Mouse (Mus musculus): ENCODE measurements around the gene Sox8. TPM values are rescaled to one million over a fixed set of nuclear protein-coding genes. Genes with fewer than 3 reads are reported as not detected.
A peak's percentile ranks its signal among the peaks of the same experiment; 100 is the strongest.

Gene Sox8
- polyA plus RNA-seq, 1 experiment: not detected

DNA sequence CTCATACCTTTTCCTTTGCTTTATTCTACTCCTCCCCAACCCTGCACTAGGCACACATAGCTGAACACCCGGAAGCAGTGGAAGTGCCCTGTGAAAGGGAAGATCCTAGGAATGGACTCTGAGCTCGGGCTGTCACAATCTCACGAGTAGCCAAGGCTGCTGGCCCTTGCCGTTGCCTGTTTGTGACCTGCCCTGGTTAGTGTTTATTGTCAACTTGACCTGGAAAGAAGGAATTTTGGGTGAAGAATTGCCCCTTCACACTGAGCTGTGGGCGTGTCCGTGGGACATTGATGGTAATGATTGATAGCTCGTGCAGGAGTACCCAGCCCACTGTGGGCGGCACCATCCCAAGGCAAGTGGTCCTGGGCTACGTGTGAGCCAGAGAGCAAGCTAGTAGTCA, 14.2 kb upstream of the Sox8 start:
- H3K27ac ChIP-seq (ENCODE audit: insufficient read depth, low read depth, low read length): no peak overlapping the region
- H3K4me3 ChIP-seq (ENCODE audit: insufficient read depth, low read depth, low read length): no peak overlapping the region
- 96% methylated on average over 9 of the region's 9 CpGs for WGBS
- peaks cover 12% of the 10 kb centered on the region for H3K4me1 ChIP-seq (ENCODE audit: control insufficient read depth, insufficient read depth, low read length)
- TF ChIP-seq CTCF (IDR thresholded peaks at IDR 0.05; ENCODE audit: insufficient read depth, low read depth, low read length): no peak
- TF ChIP-seq POLR2A (IDR thresholded peaks at IDR 0.05; ENCODE audit: insufficient read depth, low read depth, low read length): no peak

DNA sequence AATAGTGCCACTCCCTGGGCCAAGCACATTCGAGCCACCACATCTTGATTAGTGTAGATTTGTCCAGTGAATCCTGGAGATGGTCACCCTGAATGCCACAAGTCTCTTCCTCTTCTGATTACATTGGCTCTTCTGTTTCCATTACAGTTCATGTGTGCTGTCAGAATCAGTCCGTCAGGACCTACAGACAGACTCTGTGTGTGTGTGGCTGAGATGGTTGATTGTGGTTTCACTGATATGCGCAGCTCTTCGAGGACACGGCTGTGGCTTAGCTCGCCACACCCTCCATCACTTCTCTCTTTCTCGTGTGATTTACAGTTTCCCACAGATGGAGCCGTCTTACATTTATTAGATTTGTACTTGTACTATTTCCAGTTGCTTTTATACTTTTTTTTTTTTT, 13.4 kb upstream of the Sox8 start:
- Histone ChIP-seq H3K4me3 (ENCODE audit: insufficient read depth, low read depth, low read length) (no peak overlapping the region), H3K27ac (ENCODE audit: insufficient read depth, low read depth, low read length) (no peak overlapping the region), H3K4me1 (ENCODE audit: control insufficient read depth, insufficient read depth, low read length) (peaks cover 16% of the 10 kb centered on the region)
- 91% methylated on average over 8 of the region's 8 CpGs for WGBS
- TF ChIP-seq CTCF (IDR thresholded peaks at IDR 0.05; ENCODE audit: insufficient read depth, low read depth, low read length) (no peak), POLR2A (IDR thresholded peaks at IDR 0.05; ENCODE audit: insufficient read depth, low read depth, low read length) (no peak)

DNA sequence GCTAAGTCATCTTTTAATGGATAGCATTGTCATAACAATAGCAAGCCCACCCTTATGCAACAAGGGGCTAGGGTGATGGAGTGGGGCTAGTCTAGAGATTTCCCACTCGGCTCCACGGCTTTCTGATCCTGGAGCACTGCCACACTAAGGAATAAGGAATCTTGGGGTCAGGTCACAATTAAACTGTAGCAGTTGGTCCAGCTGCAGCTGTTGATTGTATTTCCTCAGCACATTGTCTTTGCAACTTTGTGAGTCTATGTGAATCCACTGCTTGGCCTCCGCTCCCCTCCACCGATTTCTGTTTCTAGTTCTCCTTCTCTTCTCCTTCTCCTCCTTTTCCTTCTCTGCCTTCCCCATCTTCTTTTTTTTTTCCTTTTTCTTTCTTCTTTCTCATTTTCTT, 12.6 kb upstream of the Sox8 start:
- no peak for TF ChIP-seq CTCF (IDR thresholded peaks at IDR 0.05; ENCODE audit: insufficient read depth, low read depth, low read length)
- TF ChIP-seq POLR2A (IDR thresholded peaks at IDR 0.05; ENCODE audit: insufficient read depth, low read depth, low read length): no peak
- Histone ChIP-seq H3K4me1 (ENCODE audit: control insufficient read depth, insufficient read depth, low read length) (peaks cover 16% of the 10 kb centered on the region), H3K27ac (ENCODE audit: insufficient read depth, low read depth, low read length) (no peak overlapping the region), H3K4me3 (ENCODE audit: insufficient read depth, low read depth, low read length) (no peak overlapping the region)
- 85% methylated on average over 4 of the region's 4 CpGs for WGBS

DNA sequence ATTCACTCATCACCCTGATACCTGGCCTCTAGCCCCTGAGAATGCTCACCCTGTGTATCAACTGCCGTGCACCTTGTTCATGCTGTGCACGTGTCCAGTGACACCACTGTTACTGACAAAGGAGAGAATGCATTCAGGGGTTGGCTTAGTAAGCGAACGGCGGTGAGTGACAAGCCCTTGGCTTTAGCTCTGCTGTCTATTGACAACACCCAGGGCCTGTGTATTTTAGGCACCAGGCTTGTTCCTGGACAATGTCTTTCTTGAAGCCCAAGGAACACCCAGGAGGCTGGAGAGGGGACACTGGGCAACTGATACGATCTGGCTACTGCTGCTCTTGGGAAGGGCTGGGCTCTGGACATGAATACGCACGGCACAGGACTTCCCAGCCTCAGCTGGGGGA, 11.6 kb upstream of the Sox8 start:
- Histone ChIP-seq H3K4me1 (ENCODE audit: control insufficient read depth, insufficient read depth, low read length) (peaks cover 16% of the 10 kb centered on the region), H3K27ac (ENCODE audit: insufficient read depth, low read depth, low read length) (no peak overlapping the region)
- TF ChIP-seq CTCF (IDR thresholded peaks at IDR 0.05; ENCODE audit: insufficient read depth, low read depth, low read length): no peak
- TF ChIP-seq POLR2A (IDR thresholded peaks at IDR 0.05; ENCODE audit: insufficient read depth, low read depth, low read length): no peak

DNA sequence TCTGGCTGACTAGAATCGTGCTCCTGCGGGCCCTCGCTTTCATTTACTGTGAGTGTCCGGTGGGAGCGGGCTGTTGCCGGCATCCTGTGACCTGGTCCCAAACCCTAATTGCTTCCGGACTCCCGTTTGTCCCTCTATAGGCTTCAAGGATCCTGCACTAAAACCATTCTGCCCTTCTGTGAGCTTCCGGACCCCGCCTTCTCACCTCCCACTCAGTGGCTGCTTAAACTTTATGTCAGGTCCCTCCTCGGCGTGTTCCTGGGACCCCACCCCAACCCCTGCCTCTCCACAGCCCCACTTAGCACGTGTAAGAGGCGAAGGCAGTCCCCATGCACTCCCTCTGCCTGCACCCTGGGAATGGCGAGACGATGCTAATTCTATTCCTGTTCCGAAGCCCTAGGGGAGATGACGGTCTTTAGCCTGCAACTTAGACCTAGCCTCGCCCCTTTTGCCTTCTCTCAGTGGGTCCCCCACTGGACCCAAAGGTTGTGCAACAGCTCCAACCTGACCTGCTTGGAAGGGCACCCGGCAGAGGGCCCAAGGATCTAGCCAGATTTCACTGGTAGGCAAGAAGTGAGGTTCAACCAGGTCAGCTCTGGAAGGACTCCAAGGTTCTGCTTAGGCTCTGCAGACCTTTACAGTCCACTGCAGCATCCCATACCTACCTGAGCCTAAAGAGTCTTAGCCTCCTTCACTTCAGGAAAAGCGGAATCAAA, 9.0 kb upstream of the Sox8 start:
- H3K27ac ChIP-seq (ENCODE audit: insufficient read depth, low read depth, low read length): peak overlapping the region; percentile 43; the same call in 1 of the 2 replicates
- TF ChIP-seq POLR2A (IDR thresholded peaks at IDR 0.05; ENCODE audit: insufficient read depth, low read depth, low read length) (no peak), CTCF (IDR thresholded peaks at IDR 0.05; ENCODE audit: insufficient read depth, low read depth, low read length) (no peak)
- peaks cover 16% of the 10 kb centered on the region for H3K4me1 ChIP-seq (ENCODE audit: control insufficient read depth, insufficient read depth, low read length)
- peak overlapping the region; percentile 80 for H3K4me3 ChIP-seq (ENCODE audit: insufficient read depth, low read depth, low read length)
- 8% methylated on average over 21 of the region's 21 CpGs for WGBS

More for the DNA sequence above, 11.6 kb upstream of the Sox8 start:
- 75% methylated on average over 8 of the region's 8 CpGs for WGBS
- H3K4me3 ChIP-seq (ENCODE audit: insufficient read depth, low read depth, low read length): no peak overlapping the region

DNA sequence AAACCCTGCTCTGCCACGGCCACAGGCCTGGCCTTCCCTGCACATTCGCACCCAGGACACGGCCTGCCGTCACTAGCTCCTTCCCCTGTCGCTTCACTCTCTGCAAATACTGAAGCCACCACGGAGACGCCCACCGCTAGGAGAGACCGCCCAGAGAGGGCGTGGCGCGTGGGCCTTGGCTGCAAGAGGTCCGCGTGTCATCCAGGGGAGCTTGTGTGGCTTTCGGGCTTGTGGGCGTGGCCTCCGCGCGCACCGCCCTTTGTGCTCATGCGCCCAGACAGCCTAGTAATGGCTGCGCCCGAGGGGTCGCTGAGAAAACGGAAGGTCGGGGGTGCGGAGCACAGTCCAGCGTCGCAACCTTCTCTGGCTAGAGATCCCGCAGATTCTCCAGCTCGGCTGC, 8.4 kb upstream of the Sox8 start, which contains the start of gene Lmf1:
TSS of gene Lmf1 (plus strand) at position 166 of the 400 bp plus-strand sequence.
- H3K4me1 ChIP-seq (ENCODE audit: control insufficient read depth, insufficient read depth, low read length): peaks cover 16% of the 10 kb centered on the region
- peak within 1 kb of the TSS; percentile 80 for H3K4me3 ChIP-seq (ENCODE audit: insufficient read depth, low read depth, low read length)
- WGBS: under 1% methylated on average over 31 of the region's 31 CpGs
- peak within 1 kb of the TSS; percentile 43; the same call in 1 of the 2 replicates for H3K27ac ChIP-seq (ENCODE audit: insufficient read depth, low read depth, low read length)
- TF ChIP-seq POLR2A (IDR thresholded peaks at IDR 0.05; ENCODE audit: insufficient read depth, low read depth, low read length) (peak; percentile 88), CTCF (IDR thresholded peaks at IDR 0.05; ENCODE audit: insufficient read depth, low read depth, low read length) (no peak)

DNA sequence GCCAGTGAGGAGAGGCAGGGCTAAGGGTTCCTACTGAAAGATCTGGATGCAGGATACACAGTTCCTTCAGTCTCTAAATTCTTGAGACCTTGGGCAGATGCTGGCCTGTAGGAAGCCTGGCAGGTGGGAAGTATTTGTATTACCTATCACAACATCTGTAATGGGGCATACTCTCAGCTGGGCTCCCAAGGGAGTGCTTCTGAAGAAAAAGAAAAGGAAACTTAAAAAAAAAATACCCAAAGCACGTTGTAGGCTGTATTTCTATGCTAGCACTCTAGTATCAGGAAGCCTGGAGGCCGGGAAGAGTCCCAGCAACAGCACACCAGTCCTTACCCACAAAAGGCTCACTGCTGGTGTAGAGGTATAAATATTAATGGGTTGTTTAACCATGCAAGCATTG, 7.2 kb upstream of the Sox8 start:
- TF ChIP-seq CTCF (IDR thresholded peaks at IDR 0.05; ENCODE audit: insufficient read depth, low read depth, low read length) (no peak), POLR2A (IDR thresholded peaks at IDR 0.05; ENCODE audit: insufficient read depth, low read depth, low read length) (no peak)
- Histone ChIP-seq H3K27ac (ENCODE audit: insufficient read depth, low read depth, low read length) (0 out of 2 replicates have a peak overlapping the region, but pooled peaks have one; percentile 38), H3K4me3 (ENCODE audit: insufficient read depth, low read depth, low read length) (no peak overlapping the region), H3K4me1 (ENCODE audit: control insufficient read depth, insufficient read depth, low read length) (peaks cover 16% of the 10 kb centered on the region)
- 59% methylated on average over 2 of the region's 2 CpGs for WGBS

- Histone ChIP-seq H3K4me1 (ENCODE audit: control insufficient read depth, insufficient read depth, low read length) (peaks cover 15% of the 10 kb centered on the region), H3K4me3 (ENCODE audit: insufficient read depth, low read depth, low read length) (no peak overlapping the region), H3K27ac (ENCODE audit: insufficient read depth, low read depth, low read length) (0 out of 2 replicates have a peak overlapping the region, but pooled peaks have one; percentile 38)
- TF ChIP-seq POLR2A (IDR thresholded peaks at IDR 0.05; ENCODE audit: insufficient read depth, low read depth, low read length): no peak
- no peak for TF ChIP-seq CTCF (IDR thresholded peaks at IDR 0.05; ENCODE audit: insufficient read depth, low read depth, low read length)
- WGBS: 51% methylated on average over 6 of the region's 6 CpGs
These were observed 6.8 kb upstream of the Sox8 start for GRCm38 (mm10) chr17:25577263-25577662.

GRCm38 (mm10) chr17:25576034-25576433, 5.5 kb upstream of the Sox8 start:
- Histone ChIP-seq H3K4me3 (ENCODE audit: insufficient read depth, low read depth, low read length) (no peak overlapping the region), H3K27ac (ENCODE audit: insufficient read depth, low read depth, low read length) (no peak overlapping the region), H3K4me1 (ENCODE audit: control insufficient read depth, insufficient read depth, low read length) (peaks cover 18% of the 10 kb centered on the region)
- WGBS: 78% methylated on average over 2 of the region's 2 CpGs
- TF ChIP-seq POLR2A (IDR thresholded peaks at IDR 0.05; ENCODE audit: insufficient read depth, low read depth, low read length) (no peak), CTCF (IDR thresholded peaks at IDR 0.05; ENCODE audit: insufficient read depth, low read depth, low read length) (no peak)
